Mouse (Mus musculus) olfactory bulb, adult 2 months (tissue): ENCODE data around the gene Degs2.

Experiments
- CTCF ChIP-seq: fragments of 200-500 bp; IDR thresholded peaks from 2 replicates; pipeline ENCODE4 v1.5.1; 2012; ENCODE audit warnings: low read depth, mild to moderate bottlenecking, low read length, moderate library complexity; ENCODE audit not compliant: insufficient read depth
- POLR2A ChIP-seq: fragments of 200-500 bp; IDR thresholded peaks from 2 replicates; pipeline ENCODE4 v1.6.1; 2012; ENCODE audit warnings: mild to moderate bottlenecking, low read depth, low read length, moderate library complexity; ENCODE audit not compliant: insufficient read depth

DNA sequence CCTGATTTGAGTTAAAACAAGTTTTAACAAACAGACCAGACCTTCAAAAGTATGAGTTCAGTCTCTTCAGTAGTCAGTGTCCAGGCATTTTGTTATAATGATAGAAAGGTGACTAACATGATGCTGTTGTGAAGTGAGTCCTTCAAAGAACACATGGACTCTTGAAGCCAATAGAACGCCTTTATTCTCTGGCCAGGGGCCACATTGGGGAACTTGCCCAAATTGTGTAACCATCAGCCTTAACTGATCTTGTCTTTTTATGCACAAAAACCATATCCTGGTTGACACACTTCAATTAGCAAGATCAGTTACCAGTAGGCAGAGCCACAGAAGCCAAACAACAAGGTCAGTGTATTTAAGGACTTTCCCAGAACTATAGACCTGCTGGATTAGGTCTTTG is 72.6 kb downstream of the Degs2 start:
- no peak for TF ChIP-seq CTCF
- no peak for TF ChIP-seq POLR2A
